Mouse (Mus musculus) brain, embryonic 18.5 days (tissue): ENCODE data around the gene Xcl1.
"Not testable (repeated sequence)": the region's sequence is repeated elsewhere in the genome, so short reads cannot be mapped to it uniquely, and the experiment has no call there.

Source experiments
- DNase-seq: peaks from one replicate; pipeline ENCODE4 v3.0.0-alpha.2; 2012; ENCODE audit warnings: low read depth, low spot score

Gene Xcl1

DNA sequence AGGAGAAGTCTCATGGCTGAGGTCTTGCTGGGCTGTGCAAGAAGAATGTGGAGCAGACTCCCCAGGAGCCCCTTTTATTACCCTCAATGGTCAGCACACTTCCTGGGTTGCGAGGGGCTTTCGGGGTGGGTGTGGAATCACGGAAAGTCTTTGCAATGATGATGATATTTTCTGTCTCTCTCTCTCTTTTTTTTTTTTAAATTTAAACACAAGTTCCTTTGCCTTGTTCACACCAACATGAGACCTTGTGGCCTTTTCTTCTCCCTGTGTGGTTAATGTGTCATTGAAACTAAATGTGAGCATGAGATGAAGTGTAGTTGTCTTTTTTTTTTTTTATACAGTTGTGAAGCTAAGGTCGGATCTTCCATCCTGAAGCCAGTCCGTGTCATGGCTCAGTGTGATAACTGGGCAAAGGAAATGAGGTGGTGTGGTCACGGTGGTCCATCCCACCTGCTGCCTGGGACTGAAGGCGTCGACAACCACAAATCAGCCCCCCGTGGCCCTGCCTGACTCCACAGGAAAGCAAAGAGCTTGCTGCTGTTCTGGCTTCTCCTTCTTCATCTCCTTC lies at the start of gene Xcl1:
TSS of gene Xcl1 (minus strand) at position 51 of the 568 bp plus-strand sequence.
- no peak for DNase-seq

DNA sequence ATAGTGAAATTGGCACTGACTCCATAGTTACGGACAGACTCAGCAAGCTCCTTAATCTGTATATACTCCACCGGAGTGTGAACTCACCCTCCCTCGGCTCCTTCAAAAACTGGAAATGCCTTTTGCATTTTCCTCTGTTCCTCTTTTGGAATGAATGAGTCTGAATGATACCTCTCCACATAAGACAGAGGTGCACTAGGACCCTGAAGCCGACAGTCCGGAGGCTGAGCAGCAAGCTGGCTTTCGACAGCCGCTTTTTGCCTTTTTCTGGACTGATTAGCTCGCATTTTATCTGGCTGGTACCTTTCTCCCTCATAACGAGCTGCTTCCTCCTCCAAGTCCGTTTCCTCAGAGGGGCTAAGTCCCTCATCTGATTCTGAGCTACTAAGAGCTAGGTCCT lies 49.4 kb upstream of the Xcl1 start:
- DNase-seq = not testable (repeated sequence)

DNA sequence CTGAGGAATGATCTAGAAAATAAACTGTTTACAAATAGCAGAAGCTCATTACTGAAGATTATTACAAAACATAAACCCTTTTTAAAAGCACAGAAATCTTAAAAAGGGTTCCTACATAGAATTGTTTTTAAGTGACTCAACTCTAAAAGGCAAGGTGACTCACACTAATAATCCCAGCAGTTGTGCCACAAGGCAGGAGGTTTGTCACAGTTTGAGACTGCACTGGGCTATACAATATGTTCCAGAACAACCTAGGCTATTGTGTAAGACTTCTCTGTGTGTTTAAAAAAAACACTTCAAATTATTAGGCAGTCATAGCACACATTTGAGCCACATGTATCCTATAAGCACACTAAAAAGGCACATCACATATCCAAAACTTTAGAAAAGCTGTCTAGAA lies 42.0 kb upstream of the Xcl1 start:
- DNase-seq = no peak

DNA sequence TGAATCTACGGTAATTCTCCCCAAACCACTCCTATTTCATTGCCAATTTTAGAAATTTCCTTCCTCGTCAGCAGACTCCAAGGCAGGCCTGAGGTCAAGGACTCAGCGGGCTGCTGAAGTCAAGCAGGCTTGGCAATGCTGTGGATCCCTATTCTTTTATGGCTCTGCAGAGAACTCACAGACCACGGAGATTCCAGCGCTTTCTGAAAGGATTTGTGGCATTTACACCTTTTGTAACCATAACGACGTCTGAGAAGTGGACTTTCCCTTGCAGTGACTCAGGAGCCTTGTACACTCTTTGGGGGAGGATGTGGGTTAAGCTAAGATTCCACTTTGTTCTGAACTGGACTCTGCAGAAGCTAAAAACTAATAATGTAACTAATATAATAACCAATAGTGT lies 40.4 kb upstream of the Xcl1 start:
- DNase-seq = no peak

- DNase-seq = no peak
Observed at GRCm38 (mm10) chr1:164975276-164975675, 39.9 kb upstream of the Xcl1 start.

DNA sequence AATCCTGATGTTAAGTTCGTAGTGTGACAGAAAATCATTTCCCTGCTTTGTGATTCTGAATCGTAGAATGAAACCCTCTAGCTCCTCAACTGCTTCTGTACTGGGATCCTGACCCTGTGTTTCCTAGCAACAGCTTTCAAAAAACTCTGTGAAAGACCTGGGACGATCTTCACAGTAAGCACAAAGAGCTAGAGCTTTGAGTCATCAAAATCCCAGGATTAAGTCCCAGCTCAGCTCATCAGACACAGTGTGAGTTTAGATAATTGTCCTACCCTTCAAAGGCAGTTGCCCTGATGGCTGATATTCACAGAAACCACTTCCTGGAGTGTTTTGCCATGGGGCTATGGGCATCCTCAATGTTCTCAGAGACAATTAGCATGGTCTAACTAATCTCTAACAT lies 38.5 kb upstream of the Xcl1 start:
- no peak for DNase-seq

- no peak for DNase-seq
Observed at GRCm38 (mm10) chr1:164973341-164973740, 38.0 kb upstream of the Xcl1 start.

DNA sequence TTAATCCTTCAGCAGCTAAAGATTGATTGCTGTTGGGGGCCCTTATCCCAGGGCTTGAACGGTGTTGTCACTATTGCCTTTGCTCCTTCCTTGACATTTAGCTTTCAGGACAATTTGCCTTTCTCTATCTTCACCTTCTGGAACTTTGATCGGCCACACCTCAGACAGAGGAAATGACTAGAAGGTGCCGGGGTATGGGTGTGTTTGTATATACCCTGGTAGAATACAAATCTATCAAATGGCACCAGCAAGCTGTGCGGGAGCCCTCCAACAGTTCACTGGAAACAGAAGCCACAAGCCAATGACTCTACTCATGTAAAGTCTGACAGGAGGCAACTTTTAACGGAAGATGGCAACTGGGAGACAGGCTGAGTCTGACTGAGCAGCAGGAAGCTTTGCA lies 37.4 kb upstream of the Xcl1 start:
- no peak for DNase-seq

DNA sequence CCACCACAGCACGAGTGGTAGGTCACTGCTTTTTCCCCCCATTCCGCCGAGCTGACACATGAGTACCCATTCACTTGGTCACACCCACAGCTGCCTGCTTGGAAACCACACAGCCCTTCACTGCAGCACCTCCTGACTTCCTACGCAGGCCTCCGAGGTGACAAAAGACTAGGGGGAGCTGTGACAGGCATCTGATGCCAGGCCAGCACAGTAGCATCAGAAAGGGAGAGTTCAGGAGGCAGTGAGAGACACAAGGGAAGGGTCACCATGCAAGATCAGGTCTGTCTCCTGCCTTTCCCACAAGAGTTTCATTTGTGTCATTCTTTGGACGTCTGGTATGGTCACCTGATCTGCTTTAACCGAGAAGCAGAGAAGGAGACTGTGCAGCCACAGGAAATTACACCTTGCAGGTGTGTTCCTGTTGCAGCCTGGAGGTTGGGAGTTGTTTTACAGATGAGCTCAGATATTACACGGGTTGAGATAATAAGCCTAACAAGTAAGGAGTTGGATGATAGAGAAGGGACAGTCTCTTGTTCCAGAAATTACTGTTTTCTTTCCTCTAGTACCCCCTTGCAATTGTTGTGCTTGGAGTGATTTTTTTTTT lies 30.9 kb upstream of the Xcl1 start:
- no peak for DNase-seq

DNA sequence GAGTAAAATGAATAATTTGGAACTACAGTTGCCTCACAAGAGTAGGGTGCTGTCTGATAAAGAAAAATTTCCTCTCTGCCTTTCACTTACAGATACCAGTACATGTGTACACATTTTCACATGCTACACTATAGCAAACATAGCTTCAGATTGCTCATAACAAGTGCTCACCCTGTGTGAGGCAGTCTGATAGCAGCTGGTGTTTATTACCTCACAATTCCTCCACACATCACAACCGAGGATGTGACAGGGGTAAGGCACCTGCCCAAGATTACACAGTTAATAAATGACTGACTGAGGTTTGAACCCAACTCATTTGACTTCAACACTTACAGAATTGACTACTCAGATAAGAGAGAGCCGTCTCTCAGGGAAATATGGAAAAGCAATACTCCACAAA lies 25.3 kb upstream of the Xcl1 start:
- no peak for DNase-seq

DNA sequence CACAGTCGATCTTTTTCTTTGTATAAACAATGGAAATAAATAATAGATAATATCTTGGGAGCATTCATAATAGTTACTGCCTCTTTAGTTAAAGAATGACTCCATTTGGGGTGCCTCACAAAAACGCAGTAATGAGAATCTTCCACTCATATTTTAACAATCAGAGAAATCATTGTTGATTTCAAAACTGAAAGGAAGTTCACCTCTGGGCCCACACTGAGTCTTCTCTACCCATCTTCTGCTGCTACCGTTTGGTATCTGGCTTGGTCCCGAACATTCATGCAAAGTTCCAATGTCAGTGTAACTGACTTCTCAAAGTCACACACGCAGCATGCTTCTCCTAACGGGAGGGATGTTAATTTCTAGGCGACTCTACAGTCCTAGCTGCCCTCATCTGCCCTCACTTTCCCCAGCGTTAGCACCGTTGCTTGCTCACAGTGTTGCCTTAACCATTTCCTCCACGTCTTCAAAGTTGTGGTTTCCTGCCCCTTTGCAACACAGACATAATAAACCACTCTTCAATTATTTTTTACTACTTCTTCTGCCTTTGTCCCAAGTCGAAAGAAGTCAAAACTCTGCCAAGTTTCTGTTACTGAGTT lies 24.6 kb upstream of the Xcl1 start:
- no peak for DNase-seq

DNA sequence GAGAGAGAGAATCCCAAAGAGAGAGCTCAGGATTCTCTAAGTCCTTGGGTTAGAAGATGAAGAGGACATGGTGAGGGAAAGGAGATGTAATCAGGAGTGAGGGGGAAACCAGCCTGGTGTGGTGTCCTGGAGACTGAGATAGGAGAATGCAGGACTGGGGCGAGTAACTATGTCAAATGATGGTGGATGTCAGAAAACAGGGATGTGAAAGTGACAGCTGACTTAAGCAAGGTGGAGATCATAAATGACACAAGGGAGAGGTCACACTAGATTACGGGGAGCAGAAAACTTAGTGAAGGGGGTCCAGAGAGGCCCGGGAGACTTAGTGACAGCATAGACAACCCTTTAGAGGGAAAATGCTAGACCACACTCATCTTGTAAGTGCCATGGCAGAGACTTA lies 23.8 kb upstream of the Xcl1 start:
- DNase-seq = no peak

DNA sequence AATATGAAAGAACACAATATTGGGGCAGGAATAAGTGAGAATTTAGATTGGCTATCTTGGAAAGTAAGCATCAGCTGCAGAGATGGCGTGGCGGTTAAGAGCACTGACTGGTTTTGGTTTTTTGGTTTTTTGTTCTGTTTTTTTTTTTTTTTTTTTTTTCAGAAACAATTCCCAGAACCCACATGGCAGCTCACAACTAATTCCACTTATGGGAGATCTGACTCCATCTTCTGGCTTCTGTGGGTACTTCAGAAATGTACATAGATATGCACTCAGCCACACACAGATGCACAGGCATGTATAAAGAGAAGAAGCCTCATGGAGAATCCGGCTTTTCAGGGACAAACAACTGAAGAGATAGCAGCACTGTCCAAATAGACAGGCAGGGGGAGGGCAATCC lies 22.6 kb upstream of the Xcl1 start:
- DNase-seq = no peak

DNA sequence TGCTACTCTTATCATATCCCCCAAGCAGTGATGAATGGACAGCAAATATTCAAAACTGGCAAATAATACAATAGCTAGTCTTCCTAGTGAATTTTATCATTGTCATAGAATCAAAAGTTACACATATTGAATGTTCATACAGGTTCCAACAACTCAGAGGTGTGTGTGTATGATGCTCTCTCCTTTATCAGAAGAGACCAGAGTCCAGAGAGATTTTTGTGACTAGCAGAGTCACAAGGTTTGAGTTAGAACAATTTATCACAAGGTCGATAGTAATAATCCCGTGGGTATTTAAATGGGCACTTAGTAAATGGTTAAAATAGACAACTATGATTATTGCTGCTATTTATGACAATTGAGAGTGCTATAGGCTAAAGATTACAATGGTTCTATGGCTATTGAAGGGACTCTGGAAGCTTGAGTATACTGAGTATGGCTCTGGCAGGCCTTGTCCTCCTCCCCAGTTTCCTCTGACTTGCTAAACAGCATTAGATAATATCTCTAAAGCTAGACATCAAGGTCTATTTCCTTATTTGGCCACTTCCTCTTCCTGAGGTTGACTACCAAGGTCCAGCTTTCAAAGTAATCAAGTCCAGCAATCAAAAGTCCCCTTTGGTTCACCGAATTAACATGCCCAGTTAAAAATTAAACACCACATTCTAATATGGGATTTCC lies 21.5 kb upstream of the Xcl1 start:
- no peak for DNase-seq

DNA sequence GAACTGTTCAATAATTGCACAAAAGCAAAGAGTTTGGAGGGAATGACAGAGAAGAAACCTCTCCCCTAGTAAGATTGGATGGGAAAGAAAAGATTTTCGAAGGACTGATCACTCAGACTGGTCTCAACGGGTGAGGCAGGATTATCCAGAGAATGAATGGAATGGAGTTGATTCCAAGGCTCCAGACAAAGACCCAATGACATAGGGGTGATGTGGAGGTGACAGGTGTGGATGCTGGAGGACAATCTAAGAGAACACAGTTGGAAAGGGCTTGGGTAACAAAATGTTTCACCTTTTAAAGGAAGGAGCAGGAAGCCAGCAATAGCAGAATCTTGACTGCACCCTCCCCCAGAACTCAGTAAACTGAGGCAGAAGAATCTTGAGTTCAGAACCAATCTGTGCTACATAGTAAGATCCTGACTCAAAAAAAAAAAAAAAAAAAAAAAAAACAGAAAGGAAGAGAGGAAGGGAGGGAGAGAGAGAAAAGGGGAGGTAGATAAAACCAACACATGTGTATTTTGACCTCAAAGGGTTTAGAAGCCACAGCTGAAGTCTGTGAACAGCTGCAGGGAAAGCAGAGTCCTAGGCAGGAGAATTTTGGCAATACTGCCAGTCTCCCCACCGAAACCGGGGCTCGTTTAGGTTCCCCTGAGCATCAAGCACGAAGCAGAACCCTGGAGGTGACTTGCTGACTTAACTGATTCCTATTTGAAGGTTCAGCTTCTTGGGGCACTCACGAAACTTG lies 20.3 kb upstream of the Xcl1 start:
- DNase-seq = no peak

DNA sequence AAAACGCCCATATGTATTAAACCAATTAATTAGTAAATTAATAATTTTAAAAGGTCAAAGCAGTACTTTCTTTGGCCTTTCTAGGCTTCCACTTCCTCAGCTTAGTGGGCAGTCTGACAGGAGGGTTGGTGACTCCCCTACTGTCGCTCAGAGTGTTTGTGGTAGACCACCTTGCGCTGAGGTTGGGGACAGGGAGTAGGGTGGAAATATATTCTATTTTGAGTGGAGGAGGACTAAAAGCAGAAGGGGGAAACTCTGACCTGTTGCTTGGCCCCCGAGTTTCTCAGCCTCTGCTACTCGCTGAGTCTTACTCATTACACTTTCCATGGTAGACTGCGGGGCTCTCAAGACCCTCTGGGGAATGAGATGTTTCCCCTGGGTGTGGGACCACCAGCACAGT lies 18.2 kb upstream of the Xcl1 start:
- no peak for DNase-seq

- DNase-seq = no peak
Observed at GRCm38 (mm10) chr1:164936060-164936459, 733 bp upstream of the Xcl1 start.

GRCm38 (mm10) chr1:164933441-164934188 lies 1.7 kb downstream of the Xcl1 start:
- no peak for DNase-seq

GRCm38 (mm10) chr1:164931135-164931534 lies 4.2 kb downstream of the Xcl1 start:
- DNase-seq = no peak

- no peak for DNase-seq
Observed at GRCm38 (mm10) chr1:164930006-164930405, 5.3 kb downstream of the Xcl1 start.

DNA sequence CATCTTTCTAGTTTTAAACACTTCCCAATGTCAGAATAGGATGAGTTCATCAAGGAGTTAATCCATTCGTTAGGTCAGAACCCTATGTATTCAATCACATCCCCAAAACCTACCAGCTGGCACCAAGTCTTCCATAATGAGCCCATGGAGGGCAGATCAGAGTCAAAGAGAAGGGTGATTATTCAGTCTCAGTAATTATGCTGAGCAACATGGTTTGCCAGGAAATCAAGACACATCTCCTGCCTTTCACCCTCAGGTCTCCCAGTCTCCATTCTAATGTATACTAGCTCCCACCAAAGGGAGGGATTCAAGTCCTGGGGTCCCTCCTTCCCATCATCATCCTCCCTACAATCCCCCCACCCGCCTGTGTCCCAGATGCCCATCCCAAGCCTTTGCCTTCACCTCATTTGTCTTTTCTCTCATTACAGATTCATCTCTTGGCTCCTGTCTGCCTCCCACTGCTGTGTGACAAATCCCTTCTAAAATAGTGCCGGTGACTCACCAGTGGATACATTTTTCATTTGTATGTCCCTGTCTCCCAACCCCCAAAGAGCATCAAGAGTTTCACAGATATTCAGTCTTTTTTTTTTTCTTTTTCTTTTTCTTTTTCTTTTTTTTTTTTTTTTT lies 8.7 kb downstream of the Xcl1 start:
- DNase-seq = no peak
